Mouse (Mus musculus) liver, adult (tissue): ENCODE results near the gene Gm3373.
"Not testable (repeated sequence)": the region's sequence is repeated elsewhere in the genome, so short reads cannot be mapped to it uniquely, and the experiment has no call there.

Experiments
- GATA4 ChIP-seq: IDR thresholded peaks from 2 replicates; pipeline ENCODE4 v1.6.1; 2014; ENCODE audit warnings: mild to moderate bottlenecking, low read length; ENCODE audit not compliant: insufficient replicate concordance

Gene Gm3373

GRCm38 (mm10) chr14:5741477-5741876, at the start of gene Gm3373:
Gene Gm3373, minus strand, starts transcription at chr14:5741577.
- TF ChIP-seq GATA4: not testable (repeated sequence)

GRCm38 (mm10) chr14:5687357-5687756, 54.0 kb downstream of the Gm3373 start, which contains the start of gene Gm9603:
Gene Gm9603, minus strand, starts transcription at chr14:5687457.
- TF ChIP-seq GATA4: not testable (repeated sequence)
